Mouse (Mus musculus): ENCODE results near the gene Prdm16. TPM values are rescaled to one million over a fixed set of nuclear protein-coding genes. Genes with fewer than 3 reads are reported as not detected.

Prdm16 gene
- polyA plus RNA-seq, 1 experiment from 2014 or later, result 21.8 TPM

DNA sequence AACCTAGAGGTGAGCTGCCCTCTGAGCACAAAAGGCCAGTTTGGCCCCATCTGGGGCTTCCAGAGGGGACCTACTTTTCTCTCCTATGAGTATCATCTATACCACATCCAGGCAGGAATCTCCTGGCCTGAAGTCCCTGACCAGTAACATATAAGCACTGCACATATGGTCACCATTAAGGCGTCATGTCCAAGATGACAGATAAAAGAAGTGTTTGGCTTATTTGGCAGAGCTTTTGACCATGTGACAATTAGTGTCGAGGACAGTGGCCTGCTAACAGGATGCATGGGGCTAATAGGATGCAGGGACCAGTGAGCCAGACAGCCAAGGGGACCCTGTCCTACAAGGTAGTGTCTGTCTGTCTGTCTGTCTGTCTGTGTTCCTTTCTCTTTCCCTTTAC is 250.8 kb downstream of the Prdm16 start:
- H3K4me3 ChIP-seq (ENCODE audit: low read depth, low read length), result no peak overlapping the region
- H3K4me1 ChIP-seq (replicated peaks; ENCODE audit: control insufficient read depth, insufficient read depth, low read length), result peaks cover 8% of the 10 kb centered on the region; the same call in 1 of the 2 replicates
- ATAC-seq (ENCODE audit: low FRiP score), result no peak
- H3K9me3 ChIP-seq (ENCODE audit: control insufficient read depth, low read length), result no peaks in the 10 kb centered on the region
- H3K36me3 ChIP-seq (ENCODE audit: control insufficient read depth, insufficient read depth, low read length), result no peaks in the 10 kb centered on the region
- H3K4me2 ChIP-seq (replicated peaks; ENCODE audit: low read depth, low read length), result no peak overlapping the region
- 0 out of 2 replicates have a peak, but pooled peaks cover 4% of the 10 kb centered on the region for H3K27me3 ChIP-seq (ENCODE audit: control insufficient read depth, insufficient read depth, low read length)
- 67% methylated on average over 2 of the region's 2 CpGs for WGBS
- H3K9ac ChIP-seq (ENCODE audit: low read depth, low read length), result no peak overlapping the region
- no peak for DNase-seq (ENCODE audit: low spot score)
- no peak overlapping the region for H3K27ac ChIP-seq (ENCODE audit: low read depth, low read length)

DNA sequence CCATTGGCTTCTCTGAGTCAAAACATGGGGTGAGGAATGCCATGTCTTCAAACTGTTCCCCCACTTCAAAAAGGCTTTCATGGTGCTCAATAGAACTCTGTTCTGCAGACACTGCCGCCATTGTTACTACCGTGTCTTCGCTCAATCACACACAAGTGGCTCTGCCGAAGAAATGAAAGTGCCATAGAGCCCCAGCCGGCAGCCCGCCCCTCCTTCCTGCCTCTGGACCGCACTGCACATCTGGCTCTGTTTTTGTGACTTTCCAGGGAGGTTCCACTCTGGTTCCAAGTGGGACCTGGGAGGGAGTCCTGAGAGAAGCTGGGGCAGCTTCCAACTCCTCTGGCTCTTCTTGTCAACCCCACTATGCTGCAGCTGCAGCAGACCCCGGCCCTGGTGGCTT is 251.5 kb downstream of the Prdm16 start:
- H3K4me3 ChIP-seq (ENCODE audit: low read depth, low read length), result no peak overlapping the region
- H3K4me2 ChIP-seq (replicated peaks; ENCODE audit: low read depth, low read length), result no peak overlapping the region
- DNase-seq (ENCODE audit: low spot score), result no peak
- H3K9me3 ChIP-seq (ENCODE audit: control insufficient read depth, low read length), result no peaks in the 10 kb centered on the region
- H3K27ac ChIP-seq (ENCODE audit: low read depth, low read length), result peak overlapping the region; percentile 9; the same call in 1 of the 2 replicates
- no peak for ATAC-seq (ENCODE audit: low FRiP score)
- peaks cover 7% of the 10 kb centered on the region; the same call in 1 of the 2 replicates for H3K4me1 ChIP-seq (replicated peaks; ENCODE audit: control insufficient read depth, insufficient read depth, low read length)
- 62% methylated on average over 8 of the region's 8 CpGs for WGBS
- H3K9ac ChIP-seq (ENCODE audit: low read depth, low read length), result no peak overlapping the region
- 0 out of 2 replicates have a peak, but pooled peaks cover 4% of the 10 kb centered on the region for H3K27me3 ChIP-seq (ENCODE audit: control insufficient read depth, insufficient read depth, low read length)
- no peaks in the 10 kb centered on the region for H3K36me3 ChIP-seq (ENCODE audit: control insufficient read depth, insufficient read depth, low read length)

- ATAC-seq (ENCODE audit: low FRiP score), result no peak
- no peak overlapping the region for H3K4me3 ChIP-seq (ENCODE audit: low read depth, low read length)
- no peaks in the 10 kb centered on the region for H3K9me3 ChIP-seq (ENCODE audit: control insufficient read depth, low read length)
- 0 out of 2 replicates have a peak, but pooled peaks cover 2% of the 10 kb centered on the region for H3K27me3 ChIP-seq (ENCODE audit: control insufficient read depth, insufficient read depth, low read length)
- H3K27ac ChIP-seq (ENCODE audit: low read depth, low read length), result no peak overlapping the region
- no peaks in the 10 kb centered on the region for H3K36me3 ChIP-seq (ENCODE audit: control insufficient read depth, insufficient read depth, low read length)
- H3K9ac ChIP-seq (ENCODE audit: low read depth, low read length), result no peak overlapping the region
- no peaks in the 10 kb centered on the region for H3K4me1 ChIP-seq (replicated peaks; ENCODE audit: control insufficient read depth, insufficient read depth, low read length)
- H3K4me2 ChIP-seq (replicated peaks; ENCODE audit: low read depth, low read length), result no peak overlapping the region
- WGBS, result 93% methylated on average over 2 of the region's 2 CpGs
- no peak for DNase-seq (ENCODE audit: low spot score)
Observed at GRCm38 (mm10) chr4:154378876-154379275, 257.8 kb downstream of the Prdm16 start.

DNA sequence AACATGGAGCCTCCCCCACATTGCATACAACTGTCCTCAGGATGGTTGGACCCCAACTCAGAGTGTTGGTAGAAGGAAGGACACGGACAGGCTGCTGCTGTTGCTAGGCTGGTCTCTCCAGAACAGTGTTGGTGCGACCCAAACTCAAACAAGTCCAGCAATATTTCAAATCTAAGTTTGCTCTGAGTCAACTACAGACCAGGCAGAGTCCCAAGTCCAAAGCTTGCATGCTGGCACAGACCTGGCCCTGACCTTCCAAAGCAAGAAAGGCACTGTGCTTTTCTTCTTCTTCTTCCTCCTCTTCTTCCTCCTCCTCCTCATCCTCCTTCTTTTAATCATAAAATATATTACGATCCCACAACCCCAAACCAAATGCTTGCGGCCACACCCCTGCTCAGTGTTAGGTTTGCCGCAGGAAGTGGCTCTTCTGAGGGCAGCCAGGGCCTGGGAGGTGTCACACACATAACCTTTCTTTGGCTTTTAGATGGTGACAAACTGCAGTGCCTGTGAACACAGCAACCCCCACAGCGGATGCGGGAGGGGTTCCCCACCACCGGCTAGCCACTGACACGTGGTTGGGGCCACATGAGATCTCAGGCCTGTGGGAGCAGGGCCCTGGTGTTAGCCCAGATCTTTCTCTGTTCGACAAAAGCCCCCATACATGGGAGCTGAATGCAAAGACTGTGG is 260.6 kb downstream of the Prdm16 start:
- no peaks in the 10 kb centered on the region for H3K27me3 ChIP-seq (ENCODE audit: control insufficient read depth, insufficient read depth, low read length)
- 90% methylated on average over 10 of the region's 10 CpGs for WGBS

DNA sequence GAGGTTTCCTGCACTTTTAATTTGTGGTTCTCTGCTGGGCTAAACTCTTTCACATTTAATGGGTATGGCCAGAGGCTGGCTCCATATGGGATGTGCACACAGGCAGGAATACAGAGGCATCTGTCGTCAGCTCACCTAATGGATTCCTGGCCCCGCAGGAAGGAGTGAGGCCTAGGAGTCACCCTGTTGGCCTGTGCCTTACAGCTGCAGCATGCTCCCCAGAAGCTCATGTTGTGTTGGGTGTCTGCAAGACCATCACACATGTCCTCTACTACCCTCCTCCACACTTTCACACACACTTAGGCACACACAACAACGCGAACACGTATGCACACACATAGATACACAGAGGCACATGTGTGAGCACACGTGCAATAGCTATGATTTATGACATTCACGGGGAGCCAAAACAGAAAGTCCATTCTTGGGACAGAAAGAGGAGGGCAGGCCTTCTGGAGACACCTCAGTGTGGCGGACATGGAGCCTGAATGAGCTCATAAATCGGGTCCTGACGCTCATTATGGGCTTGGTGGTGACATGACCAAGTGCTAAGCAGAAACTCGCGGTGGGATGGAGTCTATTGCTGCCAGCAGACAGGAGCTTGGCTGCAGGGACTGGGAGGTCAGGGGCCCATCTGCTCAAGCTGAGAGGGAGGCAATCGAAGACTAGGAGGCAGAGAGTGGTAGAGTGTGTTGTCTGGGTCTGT is 265.0 kb downstream of the Prdm16 start:
- Histone ChIP-seq H3K36me3 (ENCODE audit: control insufficient read depth, insufficient read depth, low read length) (no peaks in the 10 kb centered on the region), H3K4me3 (ENCODE audit: low read depth, low read length) (no peak overlapping the region), H3K9ac (ENCODE audit: low read depth, low read length) (no peak overlapping the region), H3K27me3 (ENCODE audit: control insufficient read depth, insufficient read depth, low read length) (no peaks in the 10 kb centered on the region), H3K27ac (ENCODE audit: low read depth, low read length) (no peak overlapping the region), H3K9me3 (ENCODE audit: control insufficient read depth, low read length) (no peaks in the 10 kb centered on the region), H3K4me1 (replicated peaks; ENCODE audit: control insufficient read depth, insufficient read depth, low read length) (no peaks in the 10 kb centered on the region), H3K4me2 (replicated peaks; ENCODE audit: low read depth, low read length) (no peak overlapping the region)
- 75% methylated on average over 13 of the region's 13 CpGs for WGBS
- no peak for DNase-seq (ENCODE audit: low spot score)
- ATAC-seq (ENCODE audit: low FRiP score), result no peak

More for the DNA sequence above, 260.6 kb downstream of the Prdm16 start:
- Histone ChIP-seq H3K4me1 (replicated peaks; ENCODE audit: control insufficient read depth, insufficient read depth, low read length) (no peaks in the 10 kb centered on the region), H3K4me2 (replicated peaks; ENCODE audit: low read depth, low read length) (no peak overlapping the region), H3K36me3 (ENCODE audit: control insufficient read depth, insufficient read depth, low read length) (no peaks in the 10 kb centered on the region), H3K9me3 (ENCODE audit: control insufficient read depth, low read length) (no peaks in the 10 kb centered on the region), H3K27ac (ENCODE audit: low read depth, low read length) (no peak overlapping the region), H3K4me3 (ENCODE audit: low read depth, low read length) (no peak overlapping the region), H3K9ac (ENCODE audit: low read depth, low read length) (no peak overlapping the region)
- DNase-seq (ENCODE audit: low spot score) (no peak), ATAC-seq (ENCODE audit: low FRiP score) (no peak)

- WGBS, result 70% methylated on average over 8 of the region's 8 CpGs
- no peak overlapping the region for H3K9ac ChIP-seq (ENCODE audit: low read depth, low read length)
- no peak overlapping the region for H3K27ac ChIP-seq (ENCODE audit: low read depth, low read length)
- ATAC-seq (ENCODE audit: low FRiP score), result no peak
- no peaks in the 10 kb centered on the region for H3K36me3 ChIP-seq (ENCODE audit: control insufficient read depth, insufficient read depth, low read length)
- no peak overlapping the region for H3K4me3 ChIP-seq (ENCODE audit: low read depth, low read length)
- no peaks in the 10 kb centered on the region for H3K27me3 ChIP-seq (ENCODE audit: control insufficient read depth, insufficient read depth, low read length)
- no peaks in the 10 kb centered on the region for H3K4me1 ChIP-seq (replicated peaks; ENCODE audit: control insufficient read depth, insufficient read depth, low read length)
- no peak for DNase-seq (ENCODE audit: low spot score)
- no peaks in the 10 kb centered on the region for H3K9me3 ChIP-seq (ENCODE audit: control insufficient read depth, low read length)
- no peak overlapping the region for H3K4me2 ChIP-seq (replicated peaks; ENCODE audit: low read depth, low read length)
Observed at GRCm38 (mm10) chr4:154370841-154371240, 265.8 kb downstream of the Prdm16 start.

- no peak overlapping the region for H3K4me3 ChIP-seq (ENCODE audit: low read depth, low read length)
Observed at GRCm38 (mm10) chr4:154369089-154369488, 267.6 kb downstream of the Prdm16 start.

DNA sequence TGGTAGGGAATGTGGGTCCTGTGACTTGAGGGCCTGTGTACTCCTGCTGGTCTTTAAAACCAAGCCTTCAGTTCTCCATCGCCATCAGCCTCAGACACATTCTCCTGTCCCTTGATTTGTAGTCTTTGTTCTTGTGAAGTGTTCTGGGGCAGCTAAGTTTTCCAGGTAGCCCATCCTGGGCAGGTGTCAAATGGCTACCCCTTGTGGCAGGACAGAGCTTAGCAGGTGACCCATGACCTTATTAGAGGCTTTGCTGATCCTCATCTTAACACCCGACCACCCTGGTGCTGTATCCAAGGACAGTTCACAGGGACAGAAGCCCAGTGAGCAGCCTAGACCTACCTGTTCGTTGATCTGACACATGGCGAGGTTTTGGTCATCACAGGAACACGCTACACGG is 269.8 kb downstream of the Prdm16 start:
- Histone ChIP-seq H3K27ac (ENCODE audit: low read depth, low read length) (no peak overlapping the region), H3K27me3 (ENCODE audit: control insufficient read depth, insufficient read depth, low read length) (no peaks in the 10 kb centered on the region), H3K36me3 (ENCODE audit: control insufficient read depth, insufficient read depth, low read length) (no peaks in the 10 kb centered on the region), H3K9me3 (ENCODE audit: control insufficient read depth, low read length) (no peaks in the 10 kb centered on the region), H3K9ac (ENCODE audit: low read depth, low read length) (no peak overlapping the region), H3K4me1 (replicated peaks; ENCODE audit: control insufficient read depth, insufficient read depth, low read length) (no peaks in the 10 kb centered on the region), H3K4me3 (ENCODE audit: low read depth, low read length) (no peak overlapping the region), H3K4me2 (replicated peaks; ENCODE audit: low read depth, low read length) (no peak overlapping the region)
- 86% methylated on average over 6 of the region's 6 CpGs for WGBS
- DNase-seq (ENCODE audit: low spot score) (no peak), ATAC-seq (ENCODE audit: low FRiP score) (no peak)

More at GRCm38 (mm10) chr4:154369089-154369488, 267.6 kb downstream of the Prdm16 start:
- no peaks in the 10 kb centered on the region for H3K27me3 ChIP-seq (ENCODE audit: control insufficient read depth, insufficient read depth, low read length)
- no peak for ATAC-seq (ENCODE audit: low FRiP score)
- 68% methylated on average over 5 of the region's 5 CpGs for WGBS
- no peaks in the 10 kb centered on the region for H3K9me3 ChIP-seq (ENCODE audit: control insufficient read depth, low read length)
- no peaks in the 10 kb centered on the region for H3K4me1 ChIP-seq (replicated peaks; ENCODE audit: control insufficient read depth, insufficient read depth, low read length)
- no peak overlapping the region for H3K27ac ChIP-seq (ENCODE audit: low read depth, low read length)
- H3K9ac ChIP-seq (ENCODE audit: low read depth, low read length), result no peak overlapping the region
- no peak for DNase-seq (ENCODE audit: low spot score)
- H3K4me2 ChIP-seq (replicated peaks; ENCODE audit: low read depth, low read length), result no peak overlapping the region
- no peaks in the 10 kb centered on the region for H3K36me3 ChIP-seq (ENCODE audit: control insufficient read depth, insufficient read depth, low read length)

- H3K4me1 ChIP-seq (replicated peaks; ENCODE audit: control insufficient read depth, insufficient read depth, low read length), result no peaks in the 10 kb centered on the region
- no peaks in the 10 kb centered on the region for H3K36me3 ChIP-seq (ENCODE audit: control insufficient read depth, insufficient read depth, low read length)
- H3K4me3 ChIP-seq (ENCODE audit: low read depth, low read length), result no peak overlapping the region
- no peaks in the 10 kb centered on the region for H3K9me3 ChIP-seq (ENCODE audit: control insufficient read depth, low read length)
- no peak overlapping the region for H3K27ac ChIP-seq (ENCODE audit: low read depth, low read length)
- no peak overlapping the region for H3K4me2 ChIP-seq (replicated peaks; ENCODE audit: low read depth, low read length)
- DNase-seq (ENCODE audit: low spot score), result no peak
- no peaks in the 10 kb centered on the region for H3K27me3 ChIP-seq (ENCODE audit: control insufficient read depth, insufficient read depth, low read length)
- H3K9ac ChIP-seq (ENCODE audit: low read depth, low read length), result no peak overlapping the region
- ATAC-seq (ENCODE audit: low FRiP score), result no peak
- WGBS, result 90% methylated on average over 2 of the region's 2 CpGs
Observed at GRCm38 (mm10) chr4:154364752-154365151, 271.9 kb downstream of the Prdm16 start.
